Mouse (Mus musculus) embryonic stem cell, embryonic (primary cell): ENCODE data around the gene Pou2f1.

ENCODE experiments used
- CTCF ChIA-PET, 4 experiments: fragments of 300-600 bp in 2 of 4; fragments of 350-600 bp in 2 of 4; sonication (Branson Sonifier 250); formaldehyde crosslinking; loops; one replicate each; lab custom pipeline; 2022; ENCODE audit warnings: inconsistent platforms in 2 of 4; lab: Charles Lee
- POLR2A ChIA-PET, 4 experiments: fragments of 300-600 bp in 2 of 4; fragments of 350-600 bp in 2 of 4; sonication (Branson Sonifier 250); formaldehyde crosslinking; loops; one replicate each; lab custom pipeline; 2022; ENCODE audit warnings: antibody characterized with exemption in 4 of 4, inconsistent platforms in 1 of 4; lab: Charles Lee

The Pou2f1 gene

DNA sequence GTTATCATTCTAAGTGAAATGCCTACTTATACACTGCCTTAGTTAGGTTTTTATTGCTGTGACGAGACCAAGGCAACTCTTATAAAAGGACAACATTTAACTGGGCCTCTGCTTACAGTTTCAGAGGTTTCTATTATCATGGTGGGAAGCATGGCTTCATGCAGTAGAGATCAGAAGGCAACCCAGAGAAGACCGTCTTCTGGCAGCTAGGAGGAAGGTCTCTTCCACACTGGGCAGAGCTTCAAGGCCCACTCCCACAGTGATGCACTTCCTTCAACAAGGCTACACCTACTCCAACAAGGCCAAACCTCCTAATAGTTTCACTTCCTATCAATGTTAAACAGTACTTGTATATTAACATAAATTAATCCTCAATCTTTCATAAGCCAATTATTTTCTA is 14.4 kb downstream of the Pou2f1 start:
- CTCF ChIA-PET: no interaction called here
- POLR2A ChIA-PET: interaction anchor here in 1 of 4 experiments (2.0 to 2.4 kb wide), 2 partner anchors 9 to 14 kb away, joined by 4 to 6 read pairs; no protein-coding TSS in a partner anchor

GRCm38 (mm10) chr1:165985743-165986360 is 16.6 kb downstream of the Pou2f1 start:
- ChIA-PET CTCF (interaction anchor here in 1 of 4 experiments (0.7 to 1.0 kb wide), 2 partner anchors 19 to 167 kb away, joined by 3 to 4 read pairs; no protein-coding TSS in a partner anchor), POLR2A (interaction anchor here in 2 of 4 experiments (0.7 to 5.3 kb wide), 16 partner anchors 7 to 393 kb away, joined by 3 to 38 read pairs (median 6); partner anchors contain the start of genes Pou2f1 (in 2 of the 2) and Dusp27 (in 1 of the 2))

DNA sequence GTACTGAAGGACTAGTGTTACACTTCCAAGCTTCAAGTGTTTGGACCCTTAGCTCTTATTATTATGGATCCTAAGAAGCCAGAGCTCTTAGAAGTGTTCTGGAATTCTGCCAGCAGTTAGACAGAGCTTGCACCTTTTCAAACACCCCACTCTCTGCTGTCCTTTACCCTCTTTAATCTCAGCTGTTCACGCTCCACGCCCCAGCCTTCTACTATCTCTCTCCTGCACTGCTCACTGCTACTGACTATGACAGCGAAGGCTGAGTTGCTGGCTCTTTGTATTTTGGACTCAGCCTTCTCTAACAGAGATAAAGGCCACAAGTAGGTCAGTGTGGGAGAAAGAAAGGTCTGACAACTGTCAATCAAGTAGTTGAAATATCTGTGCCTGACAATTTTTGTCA is 17.3 kb downstream of the Pou2f1 start:
- ChIA-PET CTCF (interaction anchor here in 1 of 4 experiments (0.7 to 1.0 kb wide), 2 partner anchors 18 to 167 kb away, joined by 3 to 4 read pairs; no protein-coding TSS in a partner anchor), POLR2A (interaction anchor here in 2 of 4 experiments (0.7 to 5.3 kb wide), 14 partner anchors 8 to 393 kb away, joined by 3 to 38 read pairs (median 5); partner anchors contain the start of genes Pou2f1 (in 2 of the 2) and Dusp27 (in 1 of the 2))

DNA sequence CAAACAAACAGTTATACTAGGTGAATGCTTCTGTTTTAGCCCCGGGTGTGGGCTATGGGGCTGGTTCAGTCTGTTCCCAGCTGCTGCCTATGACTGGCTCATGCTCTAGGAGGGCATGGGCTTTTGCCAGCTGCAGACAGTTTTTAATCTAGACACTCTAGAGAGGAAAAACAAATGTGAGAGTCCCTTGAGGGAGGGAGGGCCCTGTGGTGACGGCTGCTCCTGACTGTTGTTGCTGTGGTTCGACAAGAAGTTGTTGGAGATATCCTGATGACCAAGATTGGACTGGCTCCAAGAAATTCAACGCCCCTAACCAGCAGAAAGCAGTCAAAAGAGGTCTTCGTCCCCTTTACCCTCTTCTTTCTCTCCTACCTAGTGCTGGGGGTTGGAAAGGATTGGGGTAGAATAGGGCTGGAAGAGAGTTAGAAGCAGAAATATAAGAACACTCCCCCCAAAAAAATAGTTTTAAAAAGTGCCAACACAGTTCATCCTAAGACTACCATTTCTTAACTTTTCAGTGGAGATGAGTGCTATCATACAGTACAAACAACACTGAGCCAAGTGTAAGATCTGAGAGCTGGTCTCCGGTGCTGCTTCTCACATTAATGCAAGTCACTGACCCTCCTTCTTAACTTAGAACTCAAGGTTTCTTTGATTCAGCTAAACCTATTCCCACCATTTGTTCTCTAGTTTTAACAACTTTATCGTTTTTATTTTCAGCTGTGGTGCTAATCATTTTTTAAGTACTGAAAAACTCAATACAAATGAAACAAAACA is 25.6 kb downstream of the Pou2f1 start:
- ChIA-PET POLR2A (interaction anchor here in 2 of 4 experiments (1.0 to 2.2 kb wide), 4 partner anchors 9 to 26 kb away, joined by 3 to 5 read pairs (median 4); partner anchors contain the start of gene Pou2f1 (in 1 of the 2)), CTCF (no interaction called here)

DNA sequence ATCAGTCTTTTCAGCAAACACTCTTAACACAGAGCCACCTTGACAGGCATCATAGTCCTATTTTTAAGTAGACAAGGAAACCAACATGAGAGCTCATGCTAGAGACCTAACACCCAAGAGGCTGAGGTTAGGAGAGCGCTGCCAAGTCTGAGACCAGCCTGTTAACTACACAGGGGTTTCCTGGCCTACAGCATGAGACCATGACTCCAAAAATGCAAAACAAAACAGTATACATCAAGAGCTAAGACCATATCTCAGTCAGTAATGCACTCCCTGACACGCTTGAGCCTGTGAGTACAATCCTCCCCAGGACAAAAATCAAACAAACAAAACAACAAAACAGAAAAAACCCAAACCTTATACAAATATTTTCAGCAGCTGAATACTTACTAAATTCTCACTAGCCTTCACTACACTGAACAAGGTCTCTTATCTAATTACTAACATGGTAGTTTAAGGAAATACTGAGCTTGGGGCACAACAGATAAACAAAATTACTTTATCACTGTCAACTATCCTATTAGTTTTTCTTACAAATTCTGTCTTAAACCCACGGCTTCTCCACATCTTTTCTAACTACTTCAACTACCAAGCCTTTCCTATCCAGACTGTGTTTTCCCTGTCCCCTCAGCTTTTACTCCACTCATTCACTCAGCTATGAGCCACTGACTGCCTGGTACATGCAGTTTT is 33.3 kb downstream of the Pou2f1 start:
- CTCF ChIA-PET: interaction anchor here in 1 of 4 experiments (0.6 kb wide), 1 partner anchor 114 kb away, joined by 3 read pairs; no protein-coding TSS in a partner anchor

GRCm38 (mm10) chr1:165967027-165967654 is 35.3 kb downstream of the Pou2f1 start:
- CTCF ChIA-PET: interaction anchor here in 3 of 4 experiments (0.6 to 1.4 kb wide), 5 partner anchors 18 to 187 kb away, joined by 3 to 4 read pairs (median 3); no protein-coding TSS in a partner anchor
- POLR2A ChIA-PET: interaction anchor here in 2 of 4 experiments (0.9 to 2.6 kb wide), 8 partner anchors 10 to 35 kb away, joined by 3 to 10 read pairs (median 6); partner anchors contain the start of gene Pou2f1 (in 1 of the 2)

More for the DNA sequence above, 33.3 kb downstream of the Pou2f1 start:
- POLR2A ChIA-PET: interaction anchor here in 2 of 4 experiments (0.6 to 2.1 kb wide), 5 partner anchors 10 to 109 kb away, joined by 3 to 9 read pairs (median 3); partner anchors contain the start of gene Pou2f1 (in 1 of the 2)

GRCm38 (mm10) chr1:165966156-165966914 is 36.1 kb downstream of the Pou2f1 start:
- ChIA-PET POLR2A (interaction anchor here in 2 of 4 experiments (0.9 to 2.6 kb wide), 6 partner anchors 13 to 41 kb away, joined by 3 to 10 read pairs (median 6); partner anchors contain the start of gene Pou2f1 (in 1 of the 2)), CTCF (interaction anchor here in 3 of 4 experiments (0.5 to 1.4 kb wide), 4 partner anchors 19 to 188 kb away, joined by 3 to 4 read pairs (median 3); no protein-coding TSS in a partner anchor)

DNA sequence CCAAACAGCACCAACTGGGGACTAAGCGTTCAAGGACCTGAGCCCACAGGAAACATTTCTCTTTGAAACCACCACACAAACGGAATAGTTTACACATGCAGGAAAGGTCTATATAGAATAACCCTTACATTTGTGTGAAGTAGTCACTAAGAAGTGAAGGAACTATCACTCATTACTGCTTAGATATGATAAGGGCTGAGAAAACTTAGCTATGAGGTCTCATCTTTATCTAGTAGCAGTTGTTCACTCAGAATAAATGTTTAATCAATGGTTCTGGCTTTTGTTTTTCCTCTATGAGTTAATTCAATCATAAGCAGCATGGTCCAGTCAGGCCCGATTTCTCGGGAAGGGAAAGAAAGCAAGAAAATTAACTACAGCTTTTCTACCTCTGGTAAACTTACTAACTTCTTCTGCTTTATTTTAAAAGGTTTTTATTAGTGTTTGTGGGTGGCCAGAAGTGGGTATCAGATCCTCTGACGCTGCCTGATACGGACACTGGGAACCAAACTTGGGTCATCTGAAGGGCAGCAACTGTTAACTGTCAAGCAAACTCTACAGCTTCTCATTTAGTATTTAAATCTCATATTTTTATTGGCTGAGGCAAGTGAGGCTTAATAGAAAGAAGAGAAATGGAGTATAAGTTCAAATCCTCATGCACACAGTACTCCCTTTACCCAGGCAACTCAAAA is 40.7 kb downstream of the Pou2f1 start:
- ChIA-PET POLR2A (interaction anchor here in 1 of 4 experiments (1.6 to 1.7 kb wide), 2 partner anchors 10 to 15 kb away, joined by 5 to 6 read pairs; no protein-coding TSS in a partner anchor), CTCF (no interaction called here)

DNA sequence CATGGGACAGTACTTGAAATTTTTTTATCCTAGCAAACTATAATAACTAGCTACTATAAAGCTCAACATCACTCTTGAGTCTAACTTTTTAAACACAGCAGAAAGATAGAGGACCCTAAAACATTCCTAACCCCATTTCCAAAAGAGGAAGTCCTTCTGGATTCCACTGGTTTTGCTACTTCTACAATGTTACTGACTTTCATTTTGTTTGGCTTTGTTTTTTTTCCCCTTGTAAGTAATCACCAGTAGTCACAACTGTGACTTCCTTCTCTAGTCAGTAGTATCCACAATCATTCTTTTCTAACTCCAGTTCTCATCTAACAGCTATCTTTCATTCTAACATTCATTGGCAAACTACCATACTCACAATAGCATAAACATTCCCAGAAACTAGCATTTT is 44.3 kb downstream of the Pou2f1 start:
- POLR2A ChIA-PET: interaction anchor here in 2 of 4 experiments (0.6 to 2.4 kb wide), 11 partner anchors 9 to 213 kb away, joined by 3 to 12 read pairs (median 4); partner anchors contain the start of gene Pou2f1 (in 1 of the 2)

GRCm38 (mm10) chr1:165948214-165948813 is 54.2 kb downstream of the Pou2f1 start:
- ChIA-PET POLR2A (interaction anchor here in 2 of 4 experiments (0.7 to 1.9 kb wide), 7 partner anchors 10 to 470 kb away, joined by 3 to 12 read pairs (median 4); no protein-coding TSS in a partner anchor), CTCF (interaction anchor here in 2 of 4 experiments (0.7 to 0.9 kb wide), 2 partner anchors 168 to 195 kb away, joined by 3 to 4 read pairs; no protein-coding TSS in a partner anchor)

More for the DNA sequence above, 44.3 kb downstream of the Pou2f1 start:
- CTCF ChIA-PET: interaction anchor here in 2 of 4 experiments (0.6 to 0.8 kb wide), 2 partner anchors 17 to 141 kb away, joined by 3 read pairs; no protein-coding TSS in a partner anchor

GRCm38 (mm10) chr1:165943270-165943669 is 59.2 kb downstream of the Pou2f1 start:
- POLR2A ChIA-PET: no interaction called here

GRCm38 (mm10) chr1:165935466-165935818 is 67.0 kb downstream of the Pou2f1 start:
- CTCF ChIA-PET: no interaction called here
- POLR2A ChIA-PET: no interaction called here

More at GRCm38 (mm10) chr1:165943270-165943669, 59.2 kb downstream of the Pou2f1 start:
- CTCF ChIA-PET: no interaction called here

DNA sequence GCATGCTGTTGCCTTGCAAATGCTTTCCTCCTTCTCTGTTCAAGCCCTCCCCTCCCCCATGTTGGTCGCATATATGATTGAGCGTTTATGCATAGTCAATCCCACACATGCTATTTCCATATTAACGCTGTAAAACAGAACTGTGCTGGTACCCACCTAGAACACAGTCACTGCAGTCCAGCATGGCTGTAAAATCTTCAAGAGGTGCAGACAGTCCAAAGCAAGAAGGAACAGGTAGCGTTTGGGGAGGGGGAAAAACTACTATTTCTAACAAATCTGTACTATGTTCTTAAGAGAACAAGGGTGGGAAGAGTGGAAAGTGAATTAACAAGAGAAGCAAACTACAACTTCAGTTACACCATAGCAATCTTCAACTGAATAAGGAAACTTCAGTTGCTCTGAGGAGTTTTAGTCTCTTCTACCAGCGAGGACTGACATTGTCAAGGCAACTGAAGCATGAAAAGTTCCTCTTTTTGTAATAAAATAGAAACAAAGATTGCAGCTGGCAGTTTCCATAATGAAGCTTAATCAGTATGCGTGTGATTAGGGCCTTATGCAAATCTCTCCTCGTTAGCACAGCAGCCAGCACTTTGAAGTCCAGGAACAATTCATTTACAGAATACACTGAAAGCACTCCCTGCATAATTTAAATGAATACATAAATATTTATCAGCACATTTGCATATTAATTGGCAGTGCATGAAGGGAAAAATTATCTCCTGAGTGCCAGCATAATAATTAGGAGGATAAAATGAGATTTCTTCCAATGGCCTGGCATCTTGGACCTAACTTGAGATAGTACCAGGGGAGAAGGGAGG is 67.6 kb downstream of the Pou2f1 start:
- POLR2A ChIA-PET: interaction anchor here in 1 of 4 experiments (0.6 kb wide), 1 partner anchor 224 kb away, joined by 4 read pairs; no protein-coding TSS in a partner anchor
- CTCF ChIA-PET: no interaction called here

DNA sequence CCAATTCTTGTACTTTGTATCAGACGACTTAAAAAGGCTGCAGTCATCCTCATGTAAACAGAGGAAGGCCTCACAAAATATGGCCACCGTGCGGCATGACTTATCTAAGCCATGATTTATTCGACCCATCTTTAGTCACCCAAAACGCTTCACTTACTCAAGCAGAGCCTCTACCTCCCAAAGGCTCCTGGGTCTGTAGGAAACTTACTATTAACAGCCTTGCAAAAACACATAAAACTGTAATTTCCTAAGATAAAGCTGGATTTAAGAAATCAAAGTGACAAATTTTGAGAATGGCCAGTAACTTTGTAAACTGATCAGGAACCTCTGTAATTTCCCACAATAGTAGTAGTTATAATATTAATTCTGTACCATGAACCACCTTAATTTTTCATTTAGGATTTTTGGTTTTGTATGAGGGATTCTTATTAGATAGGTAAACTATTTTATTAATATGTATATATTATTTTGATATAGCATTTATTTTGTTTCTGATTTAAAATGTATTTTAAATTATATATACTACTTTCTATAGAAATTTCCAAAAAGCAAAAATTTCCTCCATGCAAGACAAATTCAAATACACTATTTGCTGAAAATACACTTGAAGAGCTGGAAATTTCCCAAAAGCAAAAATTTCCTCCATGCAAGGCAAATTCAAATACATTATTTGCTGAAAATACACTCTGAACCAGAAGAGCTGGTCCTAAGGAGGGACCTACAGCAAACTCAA is 68.4 kb downstream of the Pou2f1 start:
- CTCF ChIA-PET: no interaction called here
- POLR2A ChIA-PET: interaction anchor here in 1 of 4 experiments (0.6 kb wide), 1 partner anchor 225 kb away, joined by 4 read pairs; no protein-coding TSS in a partner anchor
